Mouse (Mus musculus) skeletal muscle tissue, adult 2 months (tissue): Measurements from ENCODE around the gene Smpd4.
A peak's percentile ranks its signal among the peaks of the same experiment; 100 is the strongest.
"Not testable (repeated sequence)": the region's sequence is repeated elsewhere in the genome, so short reads cannot be mapped to it uniquely, and the experiment has no call there.

ENCODE experiments used
- DNase-seq: peaks from one replicate; pipeline ENCODE4 v3.0.0-alpha.2; 2012; ENCODE audit warnings: low read depth, low spot score

The Smpd4 gene

GRCm38 (mm10) chr16:17619198-17620105 is at the start of gene Smpd4:
Gene Smpd4, plus strand, starts transcription at chr16:17619354.
- DNase-seq = peak; percentile 67

GRCm38 (mm10) chr16:17575870-17576824 is 43.0 kb upstream of the Smpd4 start:
- DNase-seq = no peak

DNA sequence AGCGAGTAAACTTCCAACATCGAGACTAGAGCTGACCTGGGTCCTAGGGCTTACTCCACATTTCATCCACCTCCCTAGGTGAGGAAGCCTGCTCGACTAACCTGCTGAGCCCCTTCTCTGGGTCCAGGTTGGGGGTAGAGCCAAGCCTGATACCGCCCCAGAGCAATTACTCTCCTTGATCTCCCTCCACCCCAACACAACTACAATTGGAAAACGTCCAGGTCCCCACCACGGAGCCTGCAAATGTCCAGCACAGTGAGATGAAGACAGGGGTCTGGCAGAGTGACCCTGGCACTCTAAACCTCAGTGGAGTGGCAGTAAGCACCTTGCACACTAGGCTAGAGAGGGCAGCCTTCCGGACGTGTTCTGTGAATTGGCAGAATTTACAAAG is 42.3 kb upstream of the Smpd4 start:
- DNase-seq = no peak

GRCm38 (mm10) chr16:17583064-17583463 is 36.1 kb upstream of the Smpd4 start, which contains the start of gene Slc7a4:
Gene Slc7a4, minus strand, starts transcription at chr16:17583214.
- DNase-seq = no peak

DNA sequence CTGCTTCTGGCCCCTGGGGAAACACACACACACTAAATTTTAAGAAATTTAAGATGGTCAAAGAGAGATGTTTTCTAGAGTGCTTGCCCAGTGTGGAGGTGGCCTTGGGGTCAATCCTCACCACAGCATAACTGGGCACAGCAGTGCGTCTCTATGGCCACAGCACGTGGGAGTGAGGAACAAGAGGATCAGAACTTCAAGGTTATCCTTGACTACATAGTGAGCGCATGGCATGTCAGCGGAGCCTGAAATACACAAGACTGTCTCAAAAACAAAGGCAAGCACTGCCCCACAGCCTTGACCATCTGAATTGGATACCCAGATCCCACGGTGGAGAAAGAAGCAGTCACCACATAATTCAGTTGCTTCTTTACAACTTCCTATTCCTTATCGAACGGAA is 34.6 kb upstream of the Smpd4 start:
- DNase-seq = no peak

GRCm38 (mm10) chr16:17590731-17591130 is 28.4 kb upstream of the Smpd4 start:
- DNase-seq = no peak

- no peak for DNase-seq
These were observed 18.1 kb upstream of the Smpd4 start for GRCm38 (mm10) chr16:17600944-17601562.

DNA sequence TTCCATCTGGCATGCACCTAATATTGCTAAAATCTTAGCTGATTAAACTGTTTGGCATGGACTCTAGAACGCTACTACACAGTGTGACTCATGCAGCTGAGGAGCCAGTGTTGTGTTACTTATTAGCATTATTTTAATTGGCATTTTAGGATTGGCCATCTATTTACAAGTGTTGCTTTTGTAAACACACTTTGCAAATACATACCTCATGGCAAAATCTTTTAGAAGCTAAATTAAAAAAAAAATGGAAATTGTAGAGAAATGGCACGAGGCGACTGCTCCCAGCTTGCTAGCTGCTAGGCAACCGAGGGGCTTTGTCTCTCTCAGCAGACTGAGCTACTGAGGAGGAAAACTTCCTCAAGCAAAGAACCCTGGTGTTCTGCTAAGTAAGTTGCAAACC is 14.2 kb upstream of the Smpd4 start:
- DNase-seq = no peak

DNA sequence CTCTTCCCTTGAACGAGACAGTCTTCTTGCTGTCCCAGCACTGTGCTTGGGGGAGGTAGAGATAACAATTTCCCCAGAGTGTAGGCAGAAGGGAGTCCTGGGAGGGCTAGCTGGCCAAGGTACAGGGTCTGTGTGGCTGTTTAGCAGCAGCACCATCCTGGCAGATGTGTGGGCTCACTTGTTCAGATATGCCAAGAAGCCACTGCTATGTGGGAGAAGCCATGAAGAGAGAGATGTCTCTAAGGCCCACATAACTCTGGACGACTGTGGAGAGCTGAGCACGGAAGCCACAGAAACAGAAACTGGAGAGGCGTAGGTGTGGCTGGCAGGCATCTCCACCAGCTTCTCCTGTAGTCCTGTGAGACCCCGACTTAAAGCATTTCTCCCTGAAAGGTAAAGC is 13.5 kb upstream of the Smpd4 start:
- DNase-seq = no peak

DNA sequence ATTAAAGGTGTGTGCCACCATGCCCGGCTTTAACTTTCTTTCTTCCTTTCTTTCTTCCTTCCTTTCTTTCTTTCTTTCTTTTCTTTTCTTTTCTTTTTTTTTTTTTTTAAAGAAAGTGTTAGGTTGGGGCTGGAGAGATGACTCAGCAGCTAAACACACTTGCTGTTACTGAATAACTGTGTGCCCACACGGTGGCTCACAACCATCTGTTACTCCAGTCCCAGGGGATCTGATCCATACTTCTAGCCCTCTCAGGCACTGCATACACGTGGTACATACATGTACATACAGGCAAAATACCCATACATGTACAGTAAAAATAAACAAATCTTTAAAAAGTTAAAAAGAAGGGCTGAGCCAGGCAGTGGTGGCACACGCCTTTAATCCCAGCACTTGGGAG is 7.8 kb upstream of the Smpd4 start:
- DNase-seq = no peak

DNA sequence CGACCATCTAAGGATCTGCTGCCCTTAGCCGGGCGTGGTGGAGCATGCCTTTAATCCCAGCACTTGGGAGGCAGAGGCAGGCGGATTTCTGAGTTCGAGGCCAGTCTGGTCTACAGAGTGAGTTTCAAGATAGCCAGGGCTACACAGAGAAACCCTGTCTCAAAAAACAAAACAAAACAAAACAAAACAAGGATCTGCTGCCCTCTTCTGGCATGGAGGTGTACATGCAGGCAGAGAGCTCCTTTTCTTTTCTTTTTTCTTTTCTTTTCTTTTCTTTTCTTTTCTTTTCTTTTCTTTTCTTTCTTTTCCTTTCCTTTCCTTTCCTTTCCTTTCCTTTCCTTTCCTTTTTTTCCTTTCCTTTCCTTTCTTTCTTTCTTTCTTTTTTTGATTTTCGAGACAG is 4.4 kb upstream of the Smpd4 start:
- not testable (repeated sequence) for DNase-seq

DNA sequence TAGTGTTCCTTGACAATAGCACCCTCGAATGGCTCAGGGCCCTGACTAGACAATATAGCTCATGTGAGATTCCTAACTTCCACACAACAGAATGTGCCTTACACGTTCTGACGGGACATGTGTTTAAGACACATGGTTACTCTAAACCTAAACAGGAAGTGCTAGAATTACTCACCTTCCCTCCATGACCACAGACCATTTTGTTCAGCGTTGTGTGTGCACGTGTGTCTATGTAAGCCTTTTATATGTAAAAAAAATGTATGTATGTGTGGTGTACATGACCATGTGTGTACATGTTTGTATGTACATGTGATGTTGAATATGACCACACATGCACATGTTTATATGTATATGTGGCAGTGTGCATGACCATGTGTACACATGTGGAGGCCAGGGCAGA is 2.9 kb upstream of the Smpd4 start:
- DNase-seq = no peak

DNA sequence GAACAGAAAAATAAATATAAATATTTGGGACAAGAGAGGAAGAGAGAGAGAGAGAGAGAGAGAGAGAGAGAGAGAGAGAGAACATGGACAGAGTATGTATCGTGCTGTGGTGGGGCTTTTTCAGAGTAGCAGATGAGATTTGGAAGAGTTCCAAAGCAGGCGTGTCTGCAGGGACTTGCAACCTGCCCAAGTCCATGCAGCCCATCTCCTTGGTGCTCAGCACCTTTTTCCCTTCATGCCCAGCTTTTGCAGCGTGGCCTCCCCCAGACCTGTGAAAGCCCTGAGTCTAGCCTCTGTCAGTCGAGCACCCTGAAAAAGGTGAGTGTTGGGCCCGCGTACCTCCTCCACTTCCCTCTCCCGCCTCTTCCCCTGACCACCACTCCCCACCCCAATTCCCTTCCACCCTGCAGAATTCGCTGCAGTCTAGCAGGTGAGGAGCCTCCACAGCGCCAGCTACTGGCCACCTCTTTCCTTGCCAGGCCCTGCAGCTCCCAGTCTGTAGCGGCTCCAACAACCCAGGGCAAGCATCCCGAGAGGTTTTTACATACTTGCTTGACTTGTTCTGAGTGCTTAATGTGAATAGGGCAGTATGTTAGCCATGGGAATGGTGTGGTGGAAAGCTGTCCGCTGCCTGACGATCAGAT is 1.1 kb upstream of the Smpd4 start:
- DNase-seq = no peak

- no peak for DNase-seq
These were observed 2.8 kb downstream of the Smpd4 start for GRCm38 (mm10) chr16:17621936-17622335.

- DNase-seq = no peak
These were observed 6.5 kb downstream of the Smpd4 start for GRCm38 (mm10) chr16:17625488-17626268.

GRCm38 (mm10) chr16:17626269-17626555 is 7.1 kb downstream of the Smpd4 start:
- DNase-seq = no peak

GRCm38 (mm10) chr16:17632580-17632979 is 13.4 kb downstream of the Smpd4 start:
- no peak for DNase-seq

GRCm38 (mm10) chr16:17633481-17634181 is 14.5 kb downstream of the Smpd4 start:
- DNase-seq = no peak

DNA sequence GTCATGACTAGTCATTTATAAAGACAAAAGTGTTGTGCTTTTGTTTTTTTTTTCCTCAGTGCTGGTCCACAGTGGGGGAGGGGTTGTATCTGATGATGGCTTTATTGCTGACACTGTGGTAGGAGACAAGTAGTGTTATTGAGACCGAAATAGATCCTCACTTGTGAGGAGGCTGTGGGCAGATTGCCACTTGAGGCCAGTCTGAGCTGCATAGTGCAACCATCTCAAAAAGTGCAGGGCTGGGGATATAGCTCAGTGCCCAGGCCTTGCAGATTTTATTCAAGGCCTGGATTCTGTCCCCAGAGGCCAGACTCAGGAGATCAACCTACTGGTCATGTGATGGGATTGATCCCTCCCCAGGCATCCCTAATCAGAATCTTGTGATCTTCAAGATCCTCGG is 17.8 kb downstream of the Smpd4 start:
- DNase-seq = no peak

DNA sequence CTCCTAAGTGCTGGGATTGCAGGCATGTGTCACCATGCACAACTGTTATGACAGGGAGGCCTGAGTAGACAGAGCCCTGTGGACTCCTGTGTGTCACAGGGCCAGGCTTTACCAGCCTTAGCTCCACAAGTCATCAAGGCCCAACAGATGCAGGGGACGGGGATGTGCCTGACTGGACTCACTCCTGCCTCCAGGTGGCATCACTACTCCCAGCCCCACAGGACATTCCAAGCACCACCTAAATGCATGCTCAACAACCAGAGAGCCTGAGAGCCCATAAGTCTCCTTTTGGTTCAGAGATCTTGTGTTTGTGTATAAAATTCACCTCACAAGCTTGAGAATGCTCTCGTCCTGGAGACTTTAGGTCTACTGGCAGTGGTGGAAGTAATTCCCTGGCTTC is 18.5 kb downstream of the Smpd4 start:
- no peak for DNase-seq
